Mouse (Mus musculus) ovary, postnatal 14 days (tissue): Measurements from ENCODE around the gene Eef1akmt3.
A peak's percentile ranks its signal among the peaks of the same experiment; 100 is the strongest.

ENCODE experiments used
- DNase-seq: peaks from one replicate; pipeline ENCODE4 v3.0.0; 2022; ENCODE audit warnings: low spot score

Eef1akmt3 gene

DNA sequence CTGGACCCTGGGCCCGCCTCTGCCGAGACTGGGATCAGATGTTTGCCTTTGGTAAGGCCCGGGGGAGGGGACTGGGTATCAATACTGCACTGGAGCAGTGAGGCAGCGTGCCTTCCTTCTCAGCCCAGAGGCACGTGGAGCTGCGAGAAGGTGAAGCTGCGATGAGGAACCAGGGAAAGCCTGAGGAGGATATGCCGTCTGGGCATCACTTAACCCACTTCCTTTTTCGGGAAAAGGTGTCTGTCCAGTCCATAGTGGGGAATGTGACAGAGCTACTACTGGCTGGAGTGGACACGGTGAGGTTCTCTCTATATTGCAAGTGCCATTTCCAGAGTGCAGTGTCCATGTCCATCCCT, 8.8 kb upstream of the Eef1akmt3 start:
- DNase-seq = no peak

DNA sequence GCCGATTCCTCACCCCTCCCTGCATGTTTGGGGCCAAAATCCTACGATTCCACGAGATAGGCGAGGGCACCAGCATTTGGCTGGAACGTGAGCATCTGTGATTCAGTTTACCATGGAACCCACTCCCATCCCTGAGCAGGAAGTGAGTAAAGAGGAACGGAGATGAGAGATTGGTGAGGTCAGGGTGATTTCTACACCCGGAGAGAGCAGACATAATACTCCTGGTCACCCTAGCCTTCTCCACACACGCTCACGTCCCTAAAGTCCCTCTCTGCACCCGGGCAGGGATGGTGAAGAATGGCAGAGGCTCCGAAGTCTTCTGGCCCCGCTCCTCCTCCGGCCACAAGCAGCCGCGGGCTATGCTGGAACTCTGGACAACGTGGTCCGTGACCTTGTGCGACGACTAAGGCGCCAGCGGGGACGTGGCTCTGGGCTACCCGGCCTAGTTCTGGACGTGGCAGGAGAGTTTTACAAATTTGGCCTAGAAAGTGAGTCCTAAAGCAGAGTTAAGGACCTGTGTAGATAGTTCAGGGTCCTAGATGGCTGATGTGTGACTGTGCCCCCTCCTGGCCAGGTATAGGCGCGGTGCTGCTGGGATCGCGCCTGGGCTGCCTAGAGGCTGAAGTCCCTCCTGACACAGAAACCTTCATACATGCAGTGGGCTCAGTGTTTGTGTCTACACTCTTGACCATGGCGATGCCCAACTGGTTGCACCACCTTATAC, 8.2 kb upstream of the Eef1akmt3 start:
- DNase-seq = no peak

- DNase-seq = no peak
These were observed 7.5 kb upstream of the Eef1akmt3 start for GRCm38 (mm10) chr10:127048608-127049394.

- DNase-seq = no peak
These were observed 6.6 kb upstream of the Eef1akmt3 start, which contains the start of gene Cyp27b1 for GRCm38 (mm10) chr10:127047954-127048353. TSS of gene Cyp27b1 (plus strand) at chr10:127048250.

- DNase-seq = no peak
These were observed 1.9 kb upstream of the Eef1akmt3 start for GRCm38 (mm10) chr10:127043187-127043586.

GRCm38 (mm10) chr10:127042468-127043115, 1.3 kb upstream of the Eef1akmt3 start:
- no peak for DNase-seq

DNA sequence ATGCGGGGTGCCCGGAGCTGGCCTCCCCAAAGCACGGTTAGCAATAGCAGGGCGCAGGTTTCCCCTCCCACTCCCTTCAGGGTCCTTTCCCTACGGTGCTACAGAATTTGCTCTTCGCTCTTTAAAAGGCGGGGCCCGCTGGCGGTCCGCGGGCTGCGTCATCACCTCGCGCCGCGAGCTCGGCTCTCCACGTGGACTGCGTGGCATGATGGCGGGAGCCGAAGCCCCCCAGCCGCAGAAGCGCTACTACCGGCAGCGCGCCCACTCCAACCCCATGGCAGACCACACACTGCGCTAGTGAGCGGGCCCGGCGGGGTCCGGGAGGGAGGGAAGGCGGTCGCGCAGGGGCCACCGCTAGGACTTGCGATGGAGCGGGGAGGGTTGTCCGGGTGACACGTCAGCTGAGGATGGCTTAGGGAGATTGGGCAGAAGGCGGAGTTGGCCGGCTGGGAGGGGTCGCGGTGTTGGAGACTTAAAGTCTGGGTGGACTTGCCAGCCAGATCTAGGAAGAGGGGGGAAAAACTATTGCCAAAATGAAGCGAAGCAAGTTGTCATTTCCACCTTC, 543 bp upstream of the Eef1akmt3 start:
- peak; percentile 89 for DNase-seq

DNA sequence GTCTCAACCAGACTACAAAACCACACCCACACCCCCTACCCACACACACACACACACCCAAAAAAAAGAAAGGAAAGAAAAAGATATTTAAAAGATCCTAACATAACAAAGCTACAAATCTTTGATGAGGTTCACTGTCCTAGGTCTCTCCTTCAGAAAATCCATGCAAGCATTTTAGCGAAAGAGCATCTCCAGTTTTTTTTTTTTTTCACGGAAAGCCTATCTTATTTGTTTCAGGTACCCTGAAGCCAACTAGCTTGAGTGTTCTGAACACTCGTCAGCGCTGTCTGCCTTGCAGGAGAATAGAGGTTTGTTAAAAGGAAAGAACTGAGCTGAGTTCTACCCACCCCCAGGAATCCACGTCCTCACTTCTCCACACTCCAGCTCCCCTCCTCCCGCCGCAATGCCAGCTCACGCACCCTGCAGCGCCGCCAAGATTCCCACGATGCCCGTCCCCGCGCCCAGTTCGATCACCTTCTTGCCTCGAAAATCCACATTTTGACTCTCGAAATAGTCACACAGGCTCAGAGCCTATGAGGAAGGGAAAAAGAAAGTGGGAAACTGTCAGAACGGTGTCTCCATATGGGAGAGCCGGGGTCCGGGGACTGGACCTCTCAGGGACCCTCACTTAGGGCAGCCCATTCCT, 621 bp downstream of the Eef1akmt3 start:
- DNase-seq = no peak

- DNase-seq = no peak
These were observed 3.7 kb downstream of the Eef1akmt3 start for GRCm38 (mm10) chr10:127037641-127038040.

GRCm38 (mm10) chr10:127036273-127036672, 5.0 kb downstream of the Eef1akmt3 start:
- no peak for DNase-seq

DNA sequence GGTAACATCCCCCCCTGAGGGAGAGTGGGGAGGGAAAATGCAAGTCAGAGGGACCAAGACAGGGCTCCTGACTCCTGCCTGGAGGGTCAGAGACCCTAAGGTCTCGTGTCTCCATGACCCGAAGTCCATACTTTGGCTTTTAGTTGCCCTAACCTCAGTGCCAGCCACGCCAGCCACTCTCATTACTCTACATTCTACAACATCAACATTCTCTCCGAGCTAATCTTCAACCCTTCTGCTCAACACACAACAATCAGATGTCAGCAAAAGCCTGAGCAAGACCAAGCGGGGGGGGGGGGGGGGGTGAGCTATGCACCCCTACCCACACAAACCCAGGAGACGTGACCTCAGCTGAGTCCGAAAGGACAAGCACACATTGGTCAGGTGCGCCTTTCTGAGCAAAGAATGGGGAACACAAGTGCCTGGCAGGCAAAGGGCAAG, 8.0 kb downstream of the Eef1akmt3 start:
- DNase-seq = no peak

DNA sequence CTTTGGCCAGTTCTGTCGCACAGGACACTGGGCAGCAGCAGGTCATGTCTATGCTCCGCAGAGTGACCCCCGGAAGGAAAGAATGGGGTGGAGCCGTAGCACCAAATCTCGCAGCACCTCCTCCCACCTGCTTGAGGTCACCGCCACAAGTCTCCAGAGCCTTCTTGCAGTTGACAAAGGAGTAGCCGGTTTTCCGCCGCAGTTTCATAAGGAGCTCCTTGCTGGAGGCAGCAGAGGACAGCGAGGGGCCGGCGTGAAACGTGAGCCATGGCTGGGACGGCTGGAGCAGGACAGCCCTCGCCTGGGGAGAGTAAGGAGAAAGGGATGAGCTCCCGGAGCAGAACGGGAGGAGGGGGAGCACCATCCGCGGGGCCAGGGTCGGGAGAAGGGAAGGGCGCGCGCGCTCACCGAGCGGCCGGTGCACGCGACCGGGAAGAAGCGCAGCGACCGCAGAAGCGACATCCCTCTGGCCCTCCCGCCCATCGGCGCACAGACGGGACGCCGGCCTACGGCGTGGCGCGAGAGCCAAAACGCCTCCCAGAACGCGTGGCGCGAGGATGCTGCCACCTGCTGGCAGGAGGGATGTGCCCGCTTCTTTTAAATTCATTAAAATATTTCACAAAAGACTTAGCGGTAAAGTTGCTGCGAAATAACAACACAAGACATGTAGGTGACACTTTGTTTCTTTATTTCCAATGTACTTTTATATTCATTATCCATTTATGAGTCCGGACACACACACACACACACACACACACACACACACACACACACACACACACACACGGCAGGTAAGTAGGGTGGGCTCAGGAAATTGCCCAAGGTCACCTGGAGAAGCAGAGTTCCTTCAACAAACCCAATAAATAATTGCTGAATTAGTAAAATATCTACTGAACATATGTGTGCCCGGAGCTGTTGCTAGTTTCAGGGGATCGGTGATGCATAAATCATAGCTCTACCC, 10.7 kb downstream of the Eef1akmt3 start, which contains the start of gene Tsfm:
Gene Tsfm, minus strand, starts transcription at position 505 of the 961 bp plus-strand sequence.
- peak; percentile 90 for DNase-seq

DNA sequence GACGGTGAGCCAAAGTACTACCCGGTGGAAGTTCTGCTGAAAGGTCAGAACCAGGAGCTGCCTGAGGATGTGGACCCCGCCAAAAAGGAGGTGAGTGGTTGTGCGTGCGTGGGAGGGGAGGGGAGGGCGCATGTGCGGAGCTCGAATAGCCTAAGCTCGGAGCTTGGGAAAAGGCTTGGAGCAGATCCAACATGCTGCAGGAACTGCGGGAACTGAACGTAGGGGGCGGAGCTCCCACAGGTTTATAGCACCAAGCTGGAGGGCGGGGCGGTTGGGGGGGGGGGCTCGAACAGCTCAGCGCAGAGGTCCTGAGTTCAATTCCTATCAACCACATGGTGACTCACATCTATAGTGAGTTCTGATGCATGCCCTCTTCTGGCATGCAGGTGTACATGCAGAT, 22.9 kb downstream of the Eef1akmt3 start:
- DNase-seq = no peak

GRCm38 (mm10) chr10:127017071-127017470, 24.2 kb downstream of the Eef1akmt3 start:
- DNase-seq = no peak

DNA sequence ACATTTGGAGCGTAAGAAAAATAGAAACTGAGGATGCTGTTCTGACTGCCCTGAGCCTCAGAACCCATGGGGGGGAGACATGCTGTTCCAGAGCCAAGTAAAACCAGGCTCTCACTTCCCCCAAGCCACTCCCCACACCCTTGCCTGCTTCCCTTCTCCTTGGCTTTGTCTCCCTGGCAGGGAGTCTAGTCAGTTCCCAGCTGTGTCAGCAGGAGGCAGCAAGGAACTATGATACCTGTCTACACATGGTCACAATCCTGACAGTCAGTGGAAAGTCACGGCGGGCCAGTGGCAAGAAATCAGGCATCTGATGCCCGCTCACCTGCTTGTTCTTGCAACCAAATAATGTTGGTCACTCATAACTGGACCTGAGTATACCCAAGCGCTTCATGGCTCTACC, 24.8 kb downstream of the Eef1akmt3 start:
- no peak for DNase-seq

DNA sequence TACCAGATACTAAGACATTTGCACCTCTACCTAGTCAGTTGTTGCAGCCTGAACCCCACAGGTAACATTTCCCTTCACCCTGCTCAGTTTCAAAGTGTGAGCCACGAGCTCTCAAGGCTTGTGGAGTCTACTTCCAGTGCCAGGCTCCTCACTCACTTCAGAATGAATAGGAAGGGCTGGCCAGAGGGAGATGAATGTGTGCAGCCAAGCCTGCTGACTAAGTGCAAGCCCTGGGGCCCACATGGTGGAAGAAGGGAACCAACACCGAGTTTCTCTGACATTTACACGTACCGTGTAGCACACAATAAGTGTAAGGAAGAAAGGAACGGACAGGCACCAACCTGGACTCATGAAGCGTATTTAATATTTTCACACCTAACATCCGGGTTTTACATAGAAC, 37.5 kb downstream of the Eef1akmt3 start:
- no peak for DNase-seq

GRCm38 (mm10) chr10:127003334-127003733, 38.0 kb downstream of the Eef1akmt3 start:
- DNase-seq = no peak

GRCm38 (mm10) chr10:127002765-127003164, 38.5 kb downstream of the Eef1akmt3 start:
- DNase-seq = no peak

DNA sequence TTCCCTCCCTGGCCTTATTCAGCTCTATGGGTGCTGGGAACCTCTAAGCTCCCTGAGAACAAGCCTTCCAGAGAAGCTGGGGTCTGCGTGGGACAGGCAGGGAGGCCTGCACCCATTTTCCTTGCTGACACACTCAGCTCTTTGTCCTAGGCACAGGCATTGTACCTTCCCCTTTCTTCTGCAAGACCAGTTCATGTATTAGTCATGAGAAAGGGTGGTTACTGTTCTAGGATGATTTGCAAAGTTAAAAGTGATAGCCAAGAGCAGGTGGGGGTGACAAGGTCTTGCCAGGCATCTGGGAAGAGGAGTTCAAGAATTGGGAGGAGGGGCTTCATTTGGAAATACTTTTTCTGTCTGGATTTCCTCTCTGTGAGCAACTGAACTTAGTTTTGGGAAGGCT, 39.3 kb downstream of the Eef1akmt3 start:
- DNase-seq = no peak

GRCm38 (mm10) chr10:127001297-127001696, 40.0 kb downstream of the Eef1akmt3 start:
- DNase-seq = no peak

- no peak for DNase-seq
These were observed 40.8 kb downstream of the Eef1akmt3 start, which contains the start of gene Avil for GRCm38 (mm10) chr10:127000529-127000928. TSS of gene Avil (plus strand) at chr10:127000709.
